Mouse (Mus musculus) kidney, embryonic 16.5 days (tissue): ENCODE data around the gene Vmn1r212. TPM values are rescaled to one million over a fixed set of nuclear protein-coding genes. Genes with fewer than 3 reads are reported as not detected.
"Not testable (repeated sequence)": the region's sequence is repeated elsewhere in the genome, so short reads cannot be mapped to it uniquely, and the experiment has no call there.

Source experiments
- ATAC-seq: fragments of 200-750 bp; cut with Nextera tagmentation; 2 replicates; pipeline ENCODE4 v1.8.0; 2017; ENCODE audit warnings: moderate TSS enrichment; ENCODE audit not compliant: low FRiP score, low TSS enrichment
- H3K27ac ChIP-seq: fragments of 300-500 bp; sonication (generic); 2 replicates; pipeline ENCODE4 v1.5.1; 2014; ENCODE audit warnings: low read length
- H3K27me3 ChIP-seq: fragments of 300-500 bp; sonication (generic); 2 replicates; pipeline ENCODE4 v1.6.1; 2014; ENCODE audit warnings: low read length, control low read depth, mixed read lengths; ENCODE audit not compliant: insufficient read depth
- H3K36me3 ChIP-seq: fragments of 300-500 bp; sonication (generic); 2 replicates; pipeline ENCODE4 v1.6.1; 2014; ENCODE audit warnings: low read length, control low read depth, mixed read lengths; ENCODE audit not compliant: insufficient read depth
- H3K4me1 ChIP-seq: fragments of 300-500 bp; sonication (generic); 2 replicates; pipeline ENCODE4 v1.6.1; 2014; ENCODE audit warnings: low read length, control low read depth, mixed read lengths; ENCODE audit not compliant: insufficient read depth
- H3K4me2 ChIP-seq: fragments of 300-500 bp; sonication (generic); replicated peaks from 2 replicates; pipeline ENCODE4 v1.6.1; 2014; ENCODE audit warnings: low read depth, low read length
- H3K4me3 ChIP-seq: fragments of 300-500 bp; sonication (generic); 2 replicates; pipeline ENCODE4 v1.5.1; 2014; ENCODE audit warnings: mild to moderate bottlenecking, low read length
- H3K9ac ChIP-seq: fragments of 300-500 bp; sonication (generic); replicated peaks from 2 replicates; pipeline ENCODE4 v1.6.1; 2014; ENCODE audit warnings: low read length
- H3K9me3 ChIP-seq: fragments of 300-500 bp; sonication (generic); 2 replicates; pipeline ENCODE4 v1.6.1; 2016; ENCODE audit warnings: low read length, control low read depth
- WGBS: fragments of 180-500 bp; shearing (Covaris S2); extraction: QIAGEN DNeasy Blood & Tissue Kit; methylation state at CpG from one replicate; pipeline ENCODE4 v1.1.7; 2014; 5-methylcytosine and 5-hydroxymethylcytosine counted together
- polyA plus RNA-seq: library from polyadenylated mRNA; unstranded; fragments of >200 nt; fragmentation: Nextera tagmentation; extraction: Ambion mirVana; gene quantifications from 2 replicates; pipeline ENCODE4 v1.2.1, GENCODE M21; 2015

The Vmn1r212 gene
- not detected in 2 replicates for polyA plus RNA-seq

DNA sequence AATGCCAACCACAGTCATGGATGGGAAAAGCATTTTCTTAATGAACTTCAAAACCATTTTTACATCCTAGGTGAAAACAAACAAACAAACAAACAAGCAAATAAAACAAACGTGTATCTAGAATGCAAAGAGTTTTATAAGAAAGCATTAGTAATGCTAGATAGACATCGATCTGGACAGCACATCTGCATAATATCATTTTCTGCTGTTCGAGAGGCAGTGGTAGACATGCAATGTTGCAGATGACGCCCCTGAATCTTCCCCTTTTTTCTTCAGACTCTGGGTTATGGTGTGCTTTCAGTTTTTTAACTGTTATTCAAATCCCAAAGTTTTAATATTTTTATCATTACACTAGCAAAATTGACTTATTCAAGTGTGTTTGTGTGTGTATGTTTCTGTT lies at the start of gene Vmn1r212:
TSS of gene Vmn1r212 (minus strand) at position 101 of the 400 bp plus-strand sequence.
- Histone ChIP-seq H3K9me3 (no peaks in the 10 kb centered on the region), H3K27ac (no peak within 1 kb of the TSS), H3K4me2 (no peak within 1 kb of the TSS), H3K4me1 (no peaks in the 10 kb centered on the region), H3K4me3 (no peak within 1 kb of the TSS), H3K27me3 (no peaks in the 10 kb centered on the region), H3K9ac (no peak within 1 kb of the TSS), H3K36me3 (no peaks in the 10 kb centered on the region)
- 84% methylated on average over 4 of the region's 4 CpGs for WGBS
- ATAC-seq, result no peak

DNA sequence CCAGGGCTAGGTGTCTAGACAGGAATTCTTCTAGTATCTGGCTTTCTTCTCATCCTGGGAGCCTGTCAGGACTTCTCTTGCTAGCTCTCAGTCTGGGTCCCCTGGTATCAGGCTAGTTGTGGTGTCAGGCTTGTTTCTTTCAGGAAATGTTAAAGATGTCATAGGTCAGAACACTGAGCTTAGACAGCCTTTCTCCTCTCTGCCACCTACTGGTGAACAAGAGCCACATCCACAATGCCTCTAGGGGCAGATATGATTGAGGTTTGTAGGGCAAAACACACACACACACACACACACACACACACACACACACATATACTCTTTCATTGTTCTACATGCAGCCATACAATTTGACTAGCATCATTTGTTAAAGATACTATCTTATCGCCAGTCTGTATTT lies 4.7 kb downstream of the Vmn1r212 start:
- Histone ChIP-seq H3K9ac (no peak overlapping the region), H3K4me1 (no peaks in the 10 kb centered on the region), H3K27me3 (no peaks in the 10 kb centered on the region), H3K9me3 (no peaks in the 10 kb centered on the region), H3K27ac (no peak overlapping the region), H3K36me3 (no peaks in the 10 kb centered on the region), H3K4me2 (no peak overlapping the region), H3K4me3 (no peak overlapping the region)
- 92% methylated on average over 1 of the region's 1 CpGs for WGBS
- no peak for ATAC-seq

- no peak for ATAC-seq
- H3K27me3 ChIP-seq, result no peaks in the 10 kb centered on the region
- H3K4me2 ChIP-seq, result no peak within 1 kb of the TSS
- WGBS, result 67% methylated on average over 1 of the region's 1 CpGs
- H3K4me1 ChIP-seq, result no peaks in the 10 kb centered on the region
- no peaks in the 10 kb centered on the region for H3K9me3 ChIP-seq
- no peaks in the 10 kb centered on the region for H3K36me3 ChIP-seq
- H3K27ac ChIP-seq, result no peak within 1 kb of the TSS
- H3K4me3 ChIP-seq, result no peak within 1 kb of the TSS
- H3K9ac ChIP-seq, result no peak within 1 kb of the TSS
Measured at GRCm38 (mm10) chr13:22857461-22857860, 26.5 kb downstream of the Vmn1r212 start, which contains the start of gene Vmn1r211. TSS of gene Vmn1r211 (minus strand) at chr13:22857561.

DNA sequence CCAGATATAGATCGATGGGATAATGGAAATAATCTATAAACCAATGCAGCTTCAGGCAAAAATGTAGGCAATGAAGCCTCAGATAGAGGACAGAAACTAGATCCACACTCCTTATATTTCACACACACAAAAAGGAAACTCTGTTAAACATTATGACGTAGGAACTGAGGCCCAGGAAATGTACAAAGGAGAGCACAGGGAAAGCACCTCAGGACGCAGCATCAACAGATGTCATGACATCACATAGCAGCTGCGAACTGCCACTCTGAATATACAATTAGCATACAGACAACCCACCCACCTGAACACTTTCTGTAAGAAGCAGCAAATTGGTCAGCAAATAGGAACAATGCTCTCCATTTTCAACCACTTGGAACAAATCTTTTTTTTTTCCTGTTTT lies 29.2 kb downstream of the Vmn1r212 start:
- 79% methylated on average over 4 of the region's 4 CpGs for WGBS
- no peak for ATAC-seq
- H3K4me3 ChIP-seq, result no peak overlapping the region

DNA sequence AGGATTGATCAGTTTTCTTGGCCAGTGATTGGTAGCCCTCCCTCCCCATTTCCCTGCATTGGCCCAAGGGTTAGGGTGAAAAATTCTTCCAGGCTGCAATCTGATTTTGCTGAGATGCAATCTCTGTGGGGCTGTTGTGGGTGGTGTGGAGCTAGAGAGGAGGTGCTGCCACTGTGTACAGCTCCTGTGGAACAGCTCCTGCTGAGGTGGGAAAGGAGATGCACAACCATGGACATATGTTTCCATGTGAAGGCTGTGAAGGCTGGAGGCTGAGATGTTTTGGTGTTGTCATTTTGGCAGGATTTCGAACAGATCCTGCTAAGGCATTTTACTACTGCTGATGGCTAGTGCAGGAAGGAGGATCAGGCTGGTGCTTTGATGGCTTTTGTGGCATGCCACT lies 37.2 kb downstream of the Vmn1r212 start:
- no peak for ATAC-seq
- Histone ChIP-seq H3K9ac (no peak overlapping the region), H3K4me3 (no peak overlapping the region), H3K9me3 (no peaks in the 10 kb centered on the region), H3K4me1 (no peaks in the 10 kb centered on the region), H3K4me2 (no peak overlapping the region), H3K27ac (no peak overlapping the region), H3K27me3 (no peaks in the 10 kb centered on the region), H3K36me3 (no peaks in the 10 kb centered on the region)
- WGBS, result 88% methylated on average over 1 of the region's 1 CpGs

More for the DNA sequence above, 29.2 kb downstream of the Vmn1r212 start:
- Histone ChIP-seq H3K9ac (no peak overlapping the region), H3K36me3 (no peaks in the 10 kb centered on the region), H3K27ac (no peak overlapping the region), H3K27me3 (no peaks in the 10 kb centered on the region), H3K4me2 (no peak overlapping the region), H3K9me3 (no peaks in the 10 kb centered on the region), H3K4me1 (no peaks in the 10 kb centered on the region)

GRCm38 (mm10) chr13:22844304-22844703 lies 39.7 kb downstream of the Vmn1r212 start:
- not testable (repeated sequence) for H3K4me2 ChIP-seq, H3K27ac ChIP-seq, H3K36me3 ChIP-seq, H3K4me3 ChIP-seq, H3K9ac ChIP-seq, H3K27me3 ChIP-seq, H3K9me3 ChIP-seq, ATAC-seq, H3K4me1 ChIP-seq
- 73% methylated on average over 3 of the region's 3 CpGs for WGBS

Other genes starting within 250 kb of the Vmn1r212 start
- gene Vmn1r207-ps, start 154.6 kb downstream of the Vmn1r212 start, polyA plus RNA-seq, result not detected in 2 replicates
- gene Vmn1r208, start 106.8 kb downstream of the Vmn1r212 start, polyA plus RNA-seq, result not detected in 2 replicates
- gene Vmn1r209, start 74.5 kb downstream of the Vmn1r212 start, polyA plus RNA-seq, result not detected in 2 replicates
- gene Vmn1r210, start 52.9 kb downstream of the Vmn1r212 start, polyA plus RNA-seq, result not detected in 2 replicates
- not detected in 2 replicates for gene Vmn1r211, start 26.6 kb downstream of the Vmn1r212 start, polyA plus RNA-seq
- not detected in 2 replicates for gene Vmn1r213, start 123.5 kb upstream of the Vmn1r212 start, polyA plus RNA-seq
- gene Vmn1r214, start 146.2 kb upstream of the Vmn1r212 start, polyA plus RNA-seq, result not detected in 2 replicates
- not detected in 2 replicates for gene Vmn1r215, start 183.8 kb upstream of the Vmn1r212 start, polyA plus RNA-seq
- not detected in 2 replicates for gene Vmn1r217, start 234.0 kb upstream of the Vmn1r212 start, polyA plus RNA-seq
- gene Vmn1r218, start 248.9 kb upstream of the Vmn1r212 start, polyA plus RNA-seq, result not detected in 2 replicates